Mouse (Mus musculus): ENCODE measurements around the gene Stpg3.
A peak's percentile ranks its signal among the peaks of the same experiment; 100 is the strongest.

The Stpg3 gene

DNA sequence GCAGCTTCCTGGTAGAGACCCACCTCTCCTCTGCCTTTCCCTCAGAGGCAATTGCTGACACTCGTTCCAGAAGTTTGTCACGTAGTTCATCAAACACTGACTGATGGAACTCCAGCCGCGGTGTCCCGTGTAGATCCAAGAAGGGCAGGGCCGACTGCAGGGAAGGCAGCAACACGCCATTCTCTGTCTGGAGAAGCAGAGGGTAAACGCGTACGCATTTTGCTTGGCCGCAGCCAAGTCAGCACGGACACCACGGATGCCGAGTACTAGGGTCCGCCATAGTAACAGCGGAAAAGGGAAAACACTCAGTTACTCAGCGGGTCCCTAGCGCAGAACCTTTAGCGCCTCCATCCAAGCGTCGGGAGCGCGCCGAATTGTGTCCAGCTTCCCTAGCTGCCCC, 3.8 kb downstream of the Stpg3 start:
- no peak for DNase-seq (ENCODE audit: low read depth, low spot score)

DNA sequence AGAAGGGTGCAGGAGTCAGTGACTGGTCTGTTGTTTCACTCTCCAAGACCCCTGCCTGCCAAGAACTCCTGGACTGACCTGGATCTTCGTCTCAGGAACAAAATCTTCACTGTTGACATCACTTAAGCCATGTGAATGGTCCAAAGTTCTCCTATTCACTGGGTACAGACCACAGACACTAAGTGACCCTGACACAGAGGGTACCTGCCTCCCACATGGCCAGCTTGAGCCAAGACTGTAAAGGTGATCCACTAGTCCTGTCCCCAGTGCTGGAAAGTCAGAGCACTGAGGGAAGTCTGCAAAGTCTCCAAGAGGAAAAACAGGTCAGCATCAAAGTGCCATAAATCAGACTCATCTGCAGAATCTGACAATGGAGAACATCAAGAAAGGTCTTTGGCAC, 6.8 kb downstream of the Stpg3 start:
- DNase-seq (ENCODE audit: low read depth, low spot score) = no peak

DNA sequence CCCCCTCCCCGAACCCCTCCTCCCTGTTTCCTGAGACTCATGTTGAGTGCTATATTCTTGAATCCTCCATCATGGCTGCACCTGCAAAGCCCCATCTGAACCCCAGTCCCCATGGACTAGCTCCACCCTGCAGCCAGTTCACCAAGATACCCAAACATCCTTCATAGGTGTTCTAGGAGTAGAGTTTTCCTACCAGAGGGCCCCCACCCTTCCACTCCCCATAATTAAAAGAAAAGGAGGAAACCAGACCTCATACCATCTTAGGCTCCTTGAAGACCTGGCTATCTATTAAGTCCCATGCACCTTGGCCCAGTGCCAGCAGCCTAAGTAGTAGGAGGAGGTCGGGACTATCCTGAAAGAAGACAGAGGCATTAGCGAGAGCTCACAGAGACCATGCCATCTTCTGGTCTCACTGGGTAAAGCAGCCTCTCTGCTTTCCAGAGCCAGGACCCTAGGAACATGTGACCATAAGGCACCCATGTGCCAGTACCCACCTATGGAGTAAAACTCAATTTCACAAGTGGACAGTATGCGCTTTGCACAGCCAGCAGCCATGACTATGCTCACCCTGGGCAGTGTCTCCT, 10.7 kb downstream of the Stpg3 start:
- DNase-seq (ENCODE audit: low read depth, low spot score) = peak; percentile 65

DNA sequence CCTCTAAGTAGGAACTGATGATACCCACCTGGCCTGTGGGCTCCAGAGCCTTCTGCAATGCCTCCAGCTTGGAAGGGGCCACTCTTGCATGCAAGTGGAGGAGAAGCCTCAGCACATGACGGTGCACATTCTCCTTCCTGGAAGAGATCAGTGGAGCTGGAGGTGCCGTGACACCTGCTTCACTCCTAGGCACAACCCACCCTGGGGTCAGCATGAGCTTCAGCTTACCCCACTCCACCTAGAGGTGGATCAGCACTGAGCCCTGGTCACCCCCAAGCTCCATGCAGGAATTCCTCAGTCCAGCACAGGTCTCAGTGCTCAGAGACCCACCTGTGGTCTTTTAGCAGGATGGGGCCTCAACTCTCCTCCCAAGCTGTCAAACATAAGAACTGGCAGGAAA, 13.8 kb downstream of the Stpg3 start:
- no peak for DNase-seq (ENCODE audit: low read depth, low spot score)

DNA sequence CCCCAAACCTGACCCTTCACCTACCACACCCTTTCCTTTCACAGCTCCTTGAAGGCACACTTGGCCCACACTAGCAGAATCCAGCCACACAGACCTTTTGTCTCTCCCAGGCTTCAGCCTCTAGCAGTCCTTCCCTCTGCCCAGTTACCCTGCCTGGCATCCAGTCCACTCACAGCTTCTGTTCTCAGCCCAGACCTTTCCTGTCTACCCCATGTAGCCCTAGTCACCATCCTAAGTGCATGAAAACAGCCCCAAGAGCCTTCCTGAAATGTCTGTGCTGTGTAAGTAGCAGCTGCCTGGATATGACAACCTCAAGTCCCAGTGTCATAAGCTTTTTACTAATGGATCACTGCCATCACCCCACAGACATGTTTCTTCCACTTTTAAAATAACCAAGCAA, 16.5 kb downstream of the Stpg3 start:
- DNase-seq (ENCODE audit: low read depth, low spot score) = no peak

DNA sequence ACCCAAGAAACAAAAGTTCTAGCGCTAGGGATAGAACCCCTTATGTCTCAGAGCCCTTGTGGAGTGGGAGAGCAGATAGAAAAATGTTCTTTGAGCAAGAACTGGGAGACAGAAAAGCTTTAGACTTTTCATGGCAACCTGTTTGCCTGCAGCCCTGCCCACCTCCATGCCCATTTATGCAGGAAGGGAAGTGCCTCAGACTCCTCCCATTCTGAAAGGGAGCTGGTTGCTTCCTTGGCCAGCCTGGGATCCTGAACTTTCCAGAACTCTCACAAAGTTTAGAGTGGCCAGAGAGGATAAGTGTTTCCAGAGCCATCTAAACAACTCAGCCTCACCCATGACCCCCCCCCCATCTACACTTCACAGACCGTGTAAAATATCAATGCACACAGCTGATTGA, 17.2 kb downstream of the Stpg3 start:
- no peak for DNase-seq (ENCODE audit: low read depth, low spot score)

DNA sequence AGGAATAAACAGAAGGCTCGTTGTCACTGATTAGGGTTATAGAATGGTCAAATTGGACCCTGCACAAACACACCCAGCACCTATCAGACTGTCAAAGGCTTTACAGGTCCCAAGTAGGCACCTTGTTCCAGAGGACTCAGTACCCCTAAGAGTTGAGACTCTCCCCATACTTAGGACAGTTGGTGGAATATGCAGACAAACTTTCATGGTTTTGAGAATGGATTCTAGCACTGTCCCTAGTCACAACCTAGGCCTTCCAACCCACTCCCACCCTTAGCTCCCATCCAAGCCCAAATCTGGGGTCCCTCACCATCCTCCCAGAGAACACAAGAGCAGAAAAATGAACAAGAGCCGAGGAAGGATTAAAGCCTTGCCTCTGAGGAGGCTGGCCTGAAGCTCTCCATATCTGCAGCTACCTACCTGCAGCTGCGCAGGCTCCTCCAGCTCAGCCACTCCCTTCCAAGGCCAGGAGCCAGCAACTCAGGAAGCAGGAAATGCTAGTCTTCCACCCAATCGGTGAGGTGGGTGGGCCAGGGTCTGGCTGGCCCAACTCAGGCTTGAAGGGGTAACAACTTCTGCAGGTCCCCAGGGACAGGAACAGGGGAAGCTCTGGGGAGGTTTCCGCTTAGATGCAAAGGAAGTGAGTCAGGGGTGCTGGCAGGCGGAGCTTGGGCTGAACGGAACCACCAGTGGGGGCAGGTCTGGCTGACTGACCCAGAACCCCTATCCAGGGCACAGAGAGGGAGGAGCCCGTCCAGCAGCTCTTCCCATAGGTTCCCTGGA, 18.1 kb downstream of the Stpg3 start, which contains the start of gene Tor4a:
Gene Tor4a, minus strand, starts transcription at position 715 of the 783 bp plus-strand sequence.
- peak; percentile 96 for DNase-seq (ENCODE audit: low read depth, low spot score)

DNA sequence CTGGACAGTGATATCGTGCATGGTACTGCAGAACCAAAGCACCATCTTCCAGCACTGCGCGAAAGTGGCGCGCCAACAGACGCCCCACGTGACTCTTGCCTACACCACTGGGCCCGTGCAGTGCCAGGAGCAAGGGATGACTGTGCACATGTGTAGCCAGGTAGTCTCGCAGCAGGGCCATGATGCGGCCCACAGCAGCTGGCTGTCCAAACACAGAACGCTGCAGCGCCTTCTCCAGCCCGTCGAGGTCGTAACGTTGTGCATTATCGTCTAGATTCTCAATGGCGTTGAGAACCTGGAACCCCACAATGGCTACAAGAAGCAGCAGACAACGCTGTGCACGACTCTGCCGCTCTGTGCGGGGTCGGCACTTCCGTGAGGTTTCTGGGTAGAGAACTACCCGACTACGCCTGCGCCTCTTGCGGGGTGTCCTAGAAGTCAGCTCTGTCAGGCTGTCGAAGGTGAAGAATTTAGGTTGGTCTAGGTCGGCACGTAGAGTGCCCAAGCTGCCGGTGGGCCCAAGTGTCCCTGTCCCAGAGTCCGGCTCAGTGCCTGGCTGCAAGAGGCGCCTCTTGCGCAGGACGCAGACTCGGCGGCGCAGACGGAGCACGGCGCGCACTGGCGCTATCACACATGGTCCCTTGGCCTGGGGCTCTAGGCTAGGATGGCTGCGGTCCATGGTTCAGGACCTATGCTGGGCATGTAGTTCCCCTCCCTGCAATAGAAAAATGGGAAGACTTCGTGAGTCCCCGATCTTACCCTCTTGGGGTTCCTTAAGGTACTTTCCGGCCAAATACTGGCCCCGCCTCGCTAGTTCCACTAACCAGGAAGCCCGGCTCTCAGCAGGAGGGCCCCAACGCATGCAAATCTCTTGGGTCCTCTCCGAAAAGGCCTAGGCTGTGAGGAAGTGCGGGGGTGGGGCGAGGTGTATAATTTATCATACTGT, 19.0 kb downstream of the Stpg3 start:
- DNase-seq (ENCODE audit: low read depth, low spot score) = peak; percentile 86

DNA sequence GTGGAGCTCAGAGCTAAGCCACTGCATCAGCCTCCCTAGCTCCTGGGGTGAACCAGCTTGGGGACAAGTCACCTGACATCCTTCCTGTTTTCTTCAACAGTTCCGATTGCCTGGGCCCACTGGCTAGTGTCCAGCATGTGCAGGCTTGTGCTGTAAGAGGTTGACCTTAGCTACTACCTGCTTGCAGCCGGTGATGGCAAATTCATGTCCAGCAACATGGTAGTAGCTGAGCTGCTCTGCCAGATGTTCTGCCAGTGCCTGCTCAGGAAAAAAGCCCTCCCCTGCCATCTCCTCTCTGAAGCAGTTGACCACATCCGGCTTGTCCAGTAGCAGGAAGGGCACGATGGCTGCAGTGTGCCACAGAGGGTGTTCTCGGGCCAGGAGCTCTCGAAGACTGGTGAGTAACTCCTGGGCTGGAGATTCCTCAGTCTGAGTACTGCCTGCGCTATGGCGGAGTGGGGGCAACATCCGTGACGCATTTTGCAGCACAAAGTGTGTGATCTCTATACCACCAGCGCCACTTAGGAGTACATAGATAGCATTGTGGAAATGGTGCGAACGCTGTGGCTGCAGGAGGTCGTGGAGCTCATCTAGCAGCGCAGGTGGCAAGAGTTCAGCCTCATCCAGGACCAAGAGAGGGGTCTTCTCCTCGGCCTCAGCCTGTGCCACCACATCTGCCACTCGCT, 19.8 kb downstream of the Stpg3 start:
- no peak for DNase-seq (ENCODE audit: low read depth, low spot score)

DNA sequence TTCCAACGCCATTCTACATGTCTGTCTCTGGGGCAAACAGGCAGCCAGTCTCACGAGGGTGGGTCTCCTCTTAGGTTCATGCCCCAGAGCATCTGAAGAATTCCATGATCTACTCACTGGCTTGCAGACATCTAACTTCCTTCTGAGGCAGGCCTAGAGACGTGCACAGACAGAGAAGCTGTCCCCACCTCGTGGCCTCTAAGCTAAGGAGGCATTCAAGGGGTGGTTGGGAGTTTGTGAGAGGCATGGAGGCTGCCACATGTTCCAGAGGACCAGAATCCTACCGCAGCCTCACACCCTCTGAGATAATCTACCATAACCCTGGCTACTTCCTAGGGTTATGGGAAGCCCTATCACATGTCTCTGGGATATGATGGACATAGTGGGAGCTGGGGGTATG, 20.4 kb downstream of the Stpg3 start:
- no peak for DNase-seq (ENCODE audit: low read depth, low spot score)

DNA sequence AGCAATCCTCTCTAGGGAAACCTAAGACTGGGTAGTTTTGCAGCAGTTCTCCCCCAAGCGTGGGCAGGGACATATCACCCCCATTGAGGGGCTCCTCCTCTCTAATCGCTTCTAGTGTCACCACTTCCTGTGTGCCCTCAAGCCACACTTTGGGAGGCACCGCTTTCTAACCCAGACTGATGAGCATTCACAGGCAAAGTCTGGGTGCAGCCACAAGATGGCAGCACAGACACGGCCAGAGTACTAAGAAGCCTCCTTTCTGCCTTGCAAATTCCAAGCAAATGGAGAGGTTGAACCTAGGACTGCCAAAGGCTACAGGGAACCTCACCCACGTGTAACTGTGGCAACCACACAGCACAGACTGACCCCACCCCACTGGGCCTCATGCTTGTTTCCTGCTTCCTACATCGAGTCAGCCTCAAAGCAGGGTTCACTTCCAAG, 21.1 kb downstream of the Stpg3 start:
- peak; percentile 97 for DNase-seq (ENCODE audit: low read depth, low spot score)

DNA sequence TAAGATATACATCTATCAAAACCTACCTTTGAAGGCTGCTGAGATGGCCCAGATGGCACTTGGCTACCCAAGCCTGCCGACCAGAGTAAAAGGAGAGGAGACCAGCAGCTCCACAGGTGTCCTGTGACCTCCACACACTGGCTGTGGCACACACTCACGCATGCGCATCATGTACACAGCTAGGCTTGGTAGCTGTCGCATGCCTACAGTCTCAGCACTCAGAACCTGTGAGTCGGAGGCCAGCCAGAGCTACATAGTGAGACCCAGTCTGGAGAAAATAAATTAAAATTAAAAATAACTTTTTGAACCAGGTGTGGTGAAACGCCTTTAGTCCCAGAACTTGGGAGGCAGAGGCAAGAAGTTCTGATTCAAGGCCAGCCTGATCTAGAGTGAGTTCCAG, 26.6 kb downstream of the Stpg3 start:
- no peak for DNase-seq (ENCODE audit: low read depth, low spot score)

DNA sequence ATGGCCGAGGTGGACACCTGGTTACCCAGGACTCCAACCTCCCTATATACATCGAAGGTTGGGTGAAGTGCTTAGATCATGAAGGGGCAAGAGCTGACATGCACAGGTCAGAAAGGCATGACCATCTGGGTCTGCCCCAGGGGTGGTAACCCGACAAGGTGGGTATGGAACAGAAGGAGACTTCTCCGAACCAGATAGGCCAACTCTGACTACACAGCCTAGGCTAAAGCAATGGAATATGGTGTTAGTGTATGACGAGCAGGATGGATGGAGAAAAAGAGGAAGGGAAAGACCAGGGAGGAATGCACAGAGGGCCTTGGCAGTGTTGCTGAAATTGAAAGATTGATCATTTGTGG, 27.9 kb downstream of the Stpg3 start:
- DNase-seq (ENCODE audit: low read depth, low spot score) = no peak

DNA sequence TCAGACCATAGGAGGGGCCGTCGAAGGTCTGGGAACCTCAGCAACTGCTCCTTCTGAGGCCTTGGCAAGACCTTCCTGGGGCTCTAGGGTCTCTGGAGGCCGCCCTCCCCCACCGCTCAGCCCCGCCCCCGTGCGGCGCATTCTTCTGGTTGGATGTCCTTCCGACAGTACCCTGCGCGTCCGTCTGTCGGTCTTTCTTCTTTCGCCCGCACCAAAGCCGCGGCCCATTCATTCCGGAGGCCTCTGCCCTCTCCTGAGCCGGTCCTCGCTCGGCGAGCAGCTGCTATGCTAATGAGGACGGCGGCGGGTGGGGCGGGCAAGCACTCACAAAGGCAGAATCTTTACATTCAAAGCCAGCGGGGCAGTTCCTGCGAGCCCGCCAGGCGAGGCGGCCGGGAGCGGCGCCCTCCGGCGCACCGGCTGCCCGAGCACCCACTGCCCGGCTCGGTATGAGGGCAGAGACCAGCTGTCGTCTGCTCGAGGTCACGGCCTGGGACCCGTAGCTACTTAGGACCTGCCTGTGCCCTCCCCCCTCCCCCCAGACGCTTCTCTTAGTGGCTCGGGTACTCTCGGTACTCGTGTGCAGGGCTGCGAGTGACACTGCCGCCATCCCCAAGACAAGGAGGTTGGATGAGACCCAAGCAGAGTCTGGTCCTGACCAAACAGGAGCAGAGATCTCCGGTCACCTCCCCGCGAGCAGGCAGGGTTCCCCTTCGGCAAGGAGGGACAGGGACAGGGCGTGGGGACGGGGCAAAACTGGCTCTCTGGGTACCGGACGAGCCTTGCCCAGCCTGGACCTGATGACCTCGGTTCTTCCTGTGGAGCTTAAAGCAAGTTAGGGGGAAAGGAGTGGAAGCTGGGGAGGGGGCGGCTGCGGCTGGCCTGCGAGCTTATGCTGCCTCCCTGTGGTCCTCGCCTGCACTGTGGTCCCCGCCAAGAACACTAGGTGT, 28.5 kb downstream of the Stpg3 start:
- DNase-seq (ENCODE audit: low read depth, low spot score) = peak; percentile 78

DNA sequence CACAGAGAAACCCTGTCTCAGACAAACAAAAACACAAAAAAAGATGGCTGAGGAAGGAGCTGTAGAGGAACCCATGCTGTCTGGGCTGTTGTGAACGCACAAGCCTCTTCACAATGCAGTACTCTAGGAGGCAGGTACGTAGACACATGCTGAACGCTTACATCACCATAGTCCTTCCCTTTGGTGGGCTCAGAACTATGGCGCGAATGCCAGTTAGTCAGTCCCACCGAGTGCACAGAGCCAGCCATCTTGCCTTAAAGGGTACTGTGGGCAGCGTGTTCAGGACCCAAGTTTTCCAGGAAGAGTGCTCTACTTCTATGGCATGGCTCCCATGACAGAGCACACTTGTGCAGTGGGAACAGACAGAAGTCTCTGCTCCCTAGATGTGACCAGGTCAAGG, 29.9 kb downstream of the Stpg3 start:
- DNase-seq (ENCODE audit: low read depth, low spot score) = no peak

DNA sequence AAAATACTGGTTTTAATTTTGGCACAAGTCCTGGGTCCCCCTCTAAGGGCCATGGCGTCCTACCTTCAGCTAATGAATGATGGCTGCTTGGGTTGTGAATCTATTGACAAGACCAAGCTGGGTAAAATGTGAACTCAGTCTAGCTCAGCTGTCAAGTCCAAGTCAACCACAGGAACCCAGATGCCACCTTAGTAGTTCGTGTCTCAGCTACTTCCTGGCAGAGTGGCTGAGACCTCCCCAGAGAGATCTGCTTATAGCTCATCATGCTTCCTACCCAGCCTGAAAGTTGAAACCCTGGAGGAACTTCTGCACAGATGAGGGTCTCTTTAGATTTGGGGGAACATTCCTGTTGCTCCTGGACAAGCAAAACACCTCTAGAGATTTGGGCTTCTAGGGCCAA, 31.1 kb downstream of the Stpg3 start:
- no peak for DNase-seq (ENCODE audit: low read depth, low spot score)

DNA sequence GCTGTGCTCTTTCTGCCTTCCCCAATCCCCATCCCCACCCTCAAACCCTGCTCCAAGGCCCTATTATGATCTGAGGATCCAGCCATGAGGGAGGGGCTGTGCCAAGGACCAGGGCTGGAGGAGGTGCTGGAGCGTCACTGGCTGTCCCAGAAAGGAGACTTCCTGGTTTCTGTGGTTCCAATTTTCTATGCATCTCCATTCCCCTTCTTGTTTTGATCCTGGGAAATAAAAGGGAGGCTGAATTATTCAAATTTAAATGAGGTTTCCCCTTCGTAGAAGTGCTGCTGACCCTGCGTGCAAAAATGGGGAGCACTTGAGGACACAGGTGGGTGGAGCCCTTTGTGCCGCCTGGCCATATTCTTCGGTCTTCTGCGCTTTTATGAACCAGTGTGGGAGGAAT, 31.8 kb downstream of the Stpg3 start:
- DNase-seq (ENCODE audit: low read depth, low spot score) = no peak

DNA sequence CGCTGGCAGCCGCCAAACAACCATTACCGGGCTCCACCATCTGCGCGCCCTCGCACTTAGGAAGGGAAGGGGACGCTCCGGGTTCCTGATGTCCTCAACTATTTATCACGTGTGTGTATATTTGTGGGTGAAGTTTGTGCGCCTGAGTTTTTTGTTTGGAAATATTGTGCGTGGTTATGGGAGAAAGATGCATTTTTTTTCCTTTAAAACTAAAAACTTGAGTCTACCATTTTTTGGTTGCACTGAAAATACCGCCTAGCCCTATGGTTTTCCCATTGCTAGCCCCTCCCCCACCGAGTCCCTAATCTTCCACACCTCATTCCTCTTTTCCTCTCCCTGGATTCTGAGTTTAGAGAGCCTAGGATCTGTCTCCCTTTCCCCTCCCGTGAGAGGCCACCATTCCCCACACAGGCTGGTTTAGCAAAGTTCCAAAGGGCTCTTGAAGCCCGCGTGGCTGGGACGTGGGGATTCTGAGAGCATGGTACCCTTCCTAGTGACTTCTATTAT, 32.5 kb downstream of the Stpg3 start:
- peak; percentile 57 for DNase-seq (ENCODE audit: low read depth, low spot score)

DNA sequence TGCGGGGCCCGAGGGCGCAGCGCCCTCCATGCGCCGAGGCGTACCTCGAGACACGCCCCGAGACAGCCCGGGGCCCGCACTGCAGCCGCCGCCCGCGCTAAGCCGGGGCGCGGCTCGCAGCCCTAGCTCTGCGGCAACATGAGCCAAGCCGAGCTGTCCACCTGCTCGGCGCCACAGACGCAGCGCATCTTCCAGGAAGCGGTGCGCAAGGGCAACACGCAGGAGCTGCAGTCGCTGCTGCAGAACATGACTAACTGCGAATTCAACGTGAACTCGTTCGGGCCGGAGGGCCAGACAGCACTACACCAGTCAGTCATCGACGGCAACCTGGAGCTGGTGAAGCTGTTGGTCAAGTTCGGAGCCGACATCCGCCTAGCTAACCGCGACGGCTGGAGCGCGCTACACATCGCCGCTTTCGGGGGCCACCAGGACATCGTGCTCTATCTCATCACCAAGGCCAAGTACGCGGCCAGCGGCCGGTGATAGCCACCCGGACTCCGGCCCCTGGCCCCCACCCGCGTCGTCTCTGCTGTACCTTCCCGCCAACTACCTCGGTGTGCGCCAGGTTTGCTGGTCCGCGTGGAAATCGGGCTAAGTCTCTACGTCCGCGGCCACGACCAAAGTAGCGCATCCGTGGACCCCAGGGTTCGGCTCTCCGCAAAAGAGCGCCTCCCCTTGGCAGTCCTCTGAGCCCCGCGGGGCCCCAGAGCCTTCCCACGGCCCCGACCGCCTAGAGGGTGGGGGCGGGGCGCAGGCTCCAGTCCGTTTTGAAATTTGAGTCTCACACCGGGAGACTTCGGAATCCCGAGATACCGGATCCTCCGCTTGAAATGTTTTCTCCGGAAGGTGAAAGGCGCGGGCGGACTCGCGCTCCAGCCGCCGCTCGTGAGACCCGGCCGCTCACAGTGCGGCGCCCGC, 33.2 kb downstream of the Stpg3 start:
- peak; percentile 82 for DNase-seq (ENCODE audit: low read depth, low spot score)
